ENCODE assay signal across 35 mouse cellular contexts in genomic region chr10:130371644-130372043, GRCm38 (mm10). TPM values are rescaled to one million over a fixed set of nuclear protein-coding genes. Genes with fewer than 3 reads are reported as not detected.
"Had no signal": no experiment of that assay in that cellular context is flagged by ENCODE, and none has a peak within 500 bp of the region (broad histone marks: within the 10 kb centered on the region; RNA-seq: fewer than 3 reads in every experiment).

No protein-coding gene starts in this region.

- H3K4me1 ChIP-seq: heart, embryonic 13.5 days; heart, embryonic 15.5 days; hindbrain, embryonic 13.5 days; hindbrain, embryonic 15.5 days; limb, embryonic 13.5 days; limb, embryonic 15.5 days; liver, embryonic 13.5 days had no signal

- H3K9me3 ChIP-seq: heart, embryonic 13.5 days; heart, embryonic 15.5 days; hindbrain, embryonic 13.5 days; hindbrain, embryonic 15.5 days; limb, embryonic 13.5 days; limb, embryonic 15.5 days; liver, embryonic 13.5 days had no signal

- H3K27me3 ChIP-seq: heart, embryonic 13.5 days; heart, embryonic 15.5 days; hindbrain, embryonic 13.5 days; hindbrain, embryonic 15.5 days; limb, embryonic 13.5 days; limb, embryonic 15.5 days; liver, embryonic 13.5 days had no signal

- H3K9ac ChIP-seq: heart, embryonic 13.5 days; heart, embryonic 15.5 days; hindbrain, embryonic 13.5 days; hindbrain, embryonic 15.5 days; limb, embryonic 13.5 days; limb, embryonic 15.5 days; liver, embryonic 13.5 days had no signal

- H3K27ac ChIP-seq: heart, adult 2 months; heart, embryonic 13.5 days; heart, embryonic 15.5 days; hindbrain, embryonic 13.5 days; hindbrain, embryonic 15.5 days; hindbrain, postnatal 0 days; limb, embryonic 13.5 days; limb, embryonic 15.5 days; liver, embryonic 13.5 days had no signal

- H3K4me3 ChIP-seq: heart, adult 2 months; heart, embryonic 13.5 days; heart, embryonic 15.5 days; hindbrain, embryonic 13.5 days; hindbrain, embryonic 15.5 days; limb, embryonic 13.5 days; limb, embryonic 15.5 days; liver, embryonic 13.5 days had no signal

- H3K4me2 ChIP-seq: heart, embryonic 11.5 days; heart, embryonic 13.5 days; heart, embryonic 15.5 days; hindbrain, embryonic 13.5 days; hindbrain, embryonic 15.5 days; limb, embryonic 13.5 days; limb, embryonic 15.5 days; liver, embryonic 11.5 days; liver, embryonic 13.5 days had no signal

- DNase-seq: gastrocnemius, postnatal 14 days; gastrocnemius, postnatal 36 days; heart, adult 11 months; heart, adult 2 months; heart, postnatal 14 days; heart, postnatal 36 days; kidney, adult 11 months; kidney, adult 2 months; kidney, adult 9 months; kidney, postnatal 14 days; kidney, postnatal 36 days; layer of hippocampus, adult 9-11 months; layer of hippocampus, postnatal 36 days; left cerebral cortex, postnatal 4 days; liver, embryonic 13.5 days had no signal

- ATAC-seq: hindbrain, postnatal 0 days; intestine, embryonic 16.5 days had no signal

- H3K36me3 ChIP-seq: heart, embryonic 13.5 days; heart, embryonic 15.5 days; hindbrain, embryonic 13.5 days; hindbrain, embryonic 15.5 days; limb, embryonic 13.5 days; limb, embryonic 15.5 days; liver, embryonic 13.5 days had no signal

RNA-seq across cellular contexts. Expression of gene Vmn2r84, which starts 22.5 kb away (rescaled TPM):
- total RNA-seq: gastrocnemius, adult 18-20 months; gastrocnemius, adult 8-10 months; gastrocnemius, postnatal 14 days; gastrocnemius, postnatal 36 days; heart, adult 2 months; heart, postnatal 14 days; heart, postnatal 36 days had no signal
- polyA plus RNA-seq: gonadal fat pad, adult 2 months; heart, adult 2 months; heart, embryonic 13.5 days; heart, embryonic 15.5 days; heart, postnatal 0 days; hindbrain, embryonic 11.5 days; hindbrain, embryonic 13.5 days; intestine, embryonic 14.5 days; intestine, embryonic 16.5 days; kidney, adult 2 months; kidney, embryonic 16.5 days; large intestine, adult 2 months; limb, embryonic 11.5 days; limb, embryonic 13.5 days; limb, embryonic 15.5 days; liver, embryonic 11.5 days had no signal

RNA-seq across cellular contexts. Expression of gene Tespa1, which starts 49.0 kb away (rescaled TPM):
- total RNA-seq: hindbrain, postnatal 0 days had no signal
- polyA plus RNA-seq: heart, postnatal 0 days; hindbrain, embryonic 13.5 days; hindbrain, postnatal 0 days had no signal

RNA-seq across cellular contexts. Expression of gene Vmn2r85, which starts 57.9 kb away (rescaled TPM):
- total RNA-seq: gastrocnemius, adult 18-20 months; gastrocnemius, adult 8-10 months; gastrocnemius, postnatal 14 days; gastrocnemius, postnatal 36 days; heart, adult 2 months; heart, postnatal 14 days; heart, postnatal 36 days; hematopoietic stem cell, adult 5-6 weeks had no signal
- polyA plus RNA-seq: gonadal fat pad, adult 2 months; heart, adult 2 months; heart, embryonic 11.5 days; heart, embryonic 13.5 days; heart, embryonic 15.5 days; heart, postnatal 0 days; hindbrain, embryonic 11.5 days; hindbrain, embryonic 13.5 days; hindbrain, embryonic 15.5 days; intestine, embryonic 14.5 days; intestine, embryonic 16.5 days; kidney, adult 2 months; kidney, embryonic 16.5 days; large intestine, adult 2 months; limb, embryonic 11.5 days; limb, embryonic 13.5 days; limb, embryonic 15.5 days; liver, embryonic 11.5 days; liver, embryonic 13.5 days had no signal
